ENCODE assay signal across 17 mouse cellular contexts in genomic region chr6:33874291-33875014, GRCm38 (mm10).
DNase-seq lines count a peak whose midpoint lies in the region; ATAC-seq and TF ChIP-seq lines count a peak whose summit lies in the region.
"Had no signal": no experiment of that assay in that cellular context is flagged by ENCODE, and none has a peak within 500 bp of the region (broad histone marks: within the 10 kb centered on the region; RNA-seq: fewer than 3 reads in every experiment).

No protein-coding gene starts in this region.

- DNase-seq in hindbrain, postnatal 0 days (ENCODE audit: low spot score): peak; percentile 45
- DNase-seq in hindbrain, embryonic 11.5 days (ENCODE audit: low spot score): no peak
- DNase-seq in cerebellum, adult 11 months: peak; percentile 34
- peak; percentile 58 to 76 for DNase-seq in cerebellum, adult 2 months
- peak; percentile 79 for DNase-seq in forebrain, embryonic 14.5 days (ENCODE audit: low spot score)
- no peak for DNase-seq in embryo, embryonic 11 days
- DNase-seq in liver, embryonic 11.5 days (ENCODE audit: low spot score): no peak
- DNase-seq in heart, postnatal 14 days: no peak
- DNase-seq: adrenal gland, adult 2 months; gastrocnemius, postnatal 14 days; spleen, adult 18-20 months; thymus, adult 18-20 months had no signal

- TF ChIP-seq CTCF in hindbrain, postnatal 0 days (IDR thresholded peaks at IDR 0.05; ENCODE audit: low read depth): no peak
- no peak for TF ChIP-seq CTCF in cerebellum, adult 2 months (IDR thresholded peaks at IDR 0.05; ENCODE audit: borderline replicate concordance, insufficient read depth, low read depth, low read length)

- no peaks in the 10 kb centered on the region for H3K36me3 ChIP-seq in hindbrain, postnatal 0 days (ENCODE audit: insufficient read depth, low read length)
- H3K36me3 ChIP-seq in hindbrain, embryonic 11.5 days (ENCODE audit: control insufficient read depth, insufficient read depth, low read length): no peaks in the 10 kb centered on the region
- H3K36me3 ChIP-seq in forebrain, embryonic 14.5 days (ENCODE audit: control insufficient read depth, insufficient read depth, low read length): no peaks in the 10 kb centered on the region
- no peaks in the 10 kb centered on the region for H3K36me3 ChIP-seq in liver, embryonic 11.5 days (ENCODE audit: control insufficient read depth, insufficient read depth, low read length)
- H3K36me3 ChIP-seq: intestine, embryonic 15.5 days; midbrain, embryonic 15.5 days had no signal

- no peak overlapping the region for H3K4me3 ChIP-seq in hindbrain, postnatal 0 days (ENCODE audit: low read length)
- H3K4me3 ChIP-seq in hindbrain, embryonic 11.5 days (ENCODE audit: low read depth, low read length): no peak overlapping the region
- no peak overlapping the region for H3K4me3 ChIP-seq in cerebellum, adult 2 months (replicated peaks; ENCODE audit: insufficient read depth, low read depth, low read length)
- no peak overlapping the region for H3K4me3 ChIP-seq in forebrain, embryonic 14.5 days (ENCODE audit: low read depth, low read length)
- no peak overlapping the region for H3K4me3 ChIP-seq in liver, embryonic 11.5 days (ENCODE audit: low read depth, low read length)
- H3K4me3 ChIP-seq: intestine, embryonic 15.5 days; midbrain, embryonic 15.5 days had no signal

- H3K4me1 ChIP-seq in hindbrain, postnatal 0 days (ENCODE audit: insufficient read depth, low read length): peaks cover 9% of the 10 kb centered on the region; the same call in 1 of the 2 replicates
- H3K4me1 ChIP-seq in hindbrain, embryonic 11.5 days (replicated peaks; ENCODE audit: control insufficient read depth, insufficient read depth, low read length): no peaks in the 10 kb centered on the region
- peaks cover 9% of the 10 kb centered on the region for H3K4me1 ChIP-seq in cerebellum, adult 2 months (ENCODE audit: control insufficient read depth, insufficient read depth, low read length)
- peaks cover 39% of the 10 kb centered on the region for H3K4me1 ChIP-seq in forebrain, embryonic 14.5 days (ENCODE audit: control insufficient read depth, insufficient read depth, low read length)
- no peaks in the 10 kb centered on the region; the same call in 1 of the 2 replicates for H3K4me1 ChIP-seq in liver, embryonic 11.5 days (replicated peaks; ENCODE audit: control insufficient read depth, insufficient read depth, low read length)
- H3K4me1 ChIP-seq: intestine, embryonic 15.5 days had no signal

- intact Hi-C loops in heart, postnatal 14 days (cut with DNase I): no loop called here

- H3K4me2 ChIP-seq in hindbrain, postnatal 0 days (ENCODE audit: low read depth, low read length): no peak overlapping the region
- H3K4me2 ChIP-seq in hindbrain, embryonic 11.5 days (replicated peaks; ENCODE audit: low read depth, low read length): no peak overlapping the region
- no peak overlapping the region for H3K4me2 ChIP-seq in forebrain, embryonic 14.5 days (ENCODE audit: low read length)
- H3K4me2 ChIP-seq in liver, embryonic 11.5 days: no peak overlapping the region
- H3K4me2 ChIP-seq: intestine, embryonic 15.5 days; midbrain, embryonic 15.5 days had no signal

- no peak for TF ChIP-seq POLR2A in cerebellum, adult 2 months (IDR thresholded peaks at IDR 0.05; ENCODE audit: borderline replicate concordance, insufficient read depth, low read length)

- no peak overlapping the region for H3K9ac ChIP-seq in hindbrain, postnatal 0 days (replicated peaks; ENCODE audit: low read length)
- H3K9ac ChIP-seq in hindbrain, embryonic 11.5 days (ENCODE audit: low read depth, low read length): no peak overlapping the region
- H3K9ac ChIP-seq in forebrain, embryonic 14.5 days (ENCODE audit: low read length): no peak overlapping the region
- no peak overlapping the region for H3K9ac ChIP-seq in liver, embryonic 11.5 days (ENCODE audit: low read depth, low read length)
- H3K9ac ChIP-seq: intestine, embryonic 15.5 days; liver, embryonic 14.5 days; midbrain, embryonic 15.5 days had no signal

- no peak; the same call in 1 of the 2 replicates for ATAC-seq in hindbrain, postnatal 0 days
- no peak for ATAC-seq in hindbrain, embryonic 11.5 days (ENCODE audit: low FRiP score)
- peak; percentile 70 for ATAC-seq in forebrain, embryonic 14.5 days
- no peak for ATAC-seq in liver, embryonic 11.5 days (replicated peaks; ENCODE audit: low FRiP score)
- ATAC-seq: CD4-positive, CD25-positive, alpha-beta regulatory T cell, adult 4 months; intestine, embryonic 15.5 days; midbrain, embryonic 15.5 days had no signal

- 41% methylated on average over 8 of the region's 8 CpGs for whole genome bisulfite sequencing in hindbrain, postnatal 0 days
- 59% methylated on average over 8 of the region's 8 CpGs for WGBS in hindbrain, embryonic 11.5 days
- WGBS in cerebellum, adult 2 months: 15% methylated on average over 8 of the region's 8 CpGs
- 41% methylated on average over 8 of the region's 8 CpGs for WGBS in forebrain, embryonic 14.5 days
- 77% methylated on average over 8 of the region's 8 CpGs for WGBS in liver, embryonic 11.5 days

- H3K27ac ChIP-seq in hindbrain, postnatal 0 days: no peak overlapping the region
- H3K27ac ChIP-seq in hindbrain, embryonic 11.5 days (ENCODE audit: low read depth, low read length): no peak overlapping the region
- no peak overlapping the region for H3K27ac ChIP-seq in cerebellum, adult 2 months (ENCODE audit: insufficient read depth, low read length)
- H3K27ac ChIP-seq in forebrain, embryonic 14.5 days (ENCODE audit: low read depth, low read length): peak overlapping the region; percentile 72; the same call in 1 of the 2 replicates
- no peak overlapping the region for H3K27ac ChIP-seq in liver, embryonic 11.5 days (ENCODE audit: low read depth, low read length)
- H3K27ac ChIP-seq: intestine, embryonic 15.5 days; liver, embryonic 14.5 days had no signal

- H3K27me3 ChIP-seq in hindbrain, postnatal 0 days (ENCODE audit: insufficient read depth, low read length): no peaks in the 10 kb centered on the region
- no peaks in the 10 kb centered on the region for H3K27me3 ChIP-seq in hindbrain, embryonic 11.5 days (ENCODE audit: control insufficient read depth, insufficient read depth, low read length)
- H3K27me3 ChIP-seq in cerebellum, adult 2 months (ENCODE audit: control insufficient read depth, insufficient read depth, low read length): no peaks in the 10 kb centered on the region
- H3K27me3 ChIP-seq in forebrain, embryonic 14.5 days (replicated peaks; ENCODE audit: control insufficient read depth, insufficient read depth, low read length): no peaks in the 10 kb centered on the region
- H3K27me3 ChIP-seq in liver, embryonic 11.5 days (replicated peaks; ENCODE audit: control insufficient read depth, insufficient read depth, low read length): no peaks in the 10 kb centered on the region
- H3K27me3 ChIP-seq: intestine, embryonic 15.5 days; midbrain, embryonic 15.5 days had no signal

- H3K9me3 ChIP-seq in hindbrain, postnatal 0 days (ENCODE audit: low read length): no peaks in the 10 kb centered on the region
- no peaks in the 10 kb centered on the region for H3K9me3 ChIP-seq in hindbrain, embryonic 11.5 days (ENCODE audit: control insufficient read depth, low read length)
- no peaks in the 10 kb centered on the region for H3K9me3 ChIP-seq in forebrain, embryonic 14.5 days (replicated peaks; ENCODE audit: control insufficient read depth, low read length)
- no peaks in the 10 kb centered on the region for H3K9me3 ChIP-seq in liver, embryonic 11.5 days (ENCODE audit: control insufficient read depth, low read length)
- H3K9me3 ChIP-seq: G1E; intestine, embryonic 15.5 days; midbrain, embryonic 15.5 days had no signal

Comparison
In these comparisons a context has a peak if more than half of its experiments do, and no peak if none do; other contexts are left out.
1. DNase-seq: peak in hindbrain, postnatal 0 days (single experiment), cerebellum, adult 11 months (single experiment), cerebellum, adult 2 months (2 of 2) and forebrain, embryonic 14.5 days (single experiment); none in hindbrain, embryonic 11.5 days (single experiment), embryo, embryonic 11 days (single experiment), liver, embryonic 11.5 days (single experiment) and heart, postnatal 14 days (0 of 2).